Mouse (Mus musculus) cortical plate, adult 2 months (tissue): ENCODE measurements around the gene 1700088E04Rik.

Experiments
- CTCF ChIP-seq: fragments of 200-500 bp; IDR thresholded peaks from 2 replicates; pipeline ENCODE4 v1.5.1; 2011; ENCODE audit warnings: mild to moderate bottlenecking, control low read depth, low read length; ENCODE audit not compliant: insufficient read depth; ENCODE audit errors: extremely low read depth
- POLR2A ChIP-seq: fragments of 200-500 bp; IDR thresholded peaks from 2 replicates; pipeline ENCODE4 v1.6.1; 2011; ENCODE audit warnings: mild to moderate bottlenecking, low read length, control low read depth; ENCODE audit not compliant: insufficient read depth; ENCODE audit errors: extremely low read depth

DNA sequence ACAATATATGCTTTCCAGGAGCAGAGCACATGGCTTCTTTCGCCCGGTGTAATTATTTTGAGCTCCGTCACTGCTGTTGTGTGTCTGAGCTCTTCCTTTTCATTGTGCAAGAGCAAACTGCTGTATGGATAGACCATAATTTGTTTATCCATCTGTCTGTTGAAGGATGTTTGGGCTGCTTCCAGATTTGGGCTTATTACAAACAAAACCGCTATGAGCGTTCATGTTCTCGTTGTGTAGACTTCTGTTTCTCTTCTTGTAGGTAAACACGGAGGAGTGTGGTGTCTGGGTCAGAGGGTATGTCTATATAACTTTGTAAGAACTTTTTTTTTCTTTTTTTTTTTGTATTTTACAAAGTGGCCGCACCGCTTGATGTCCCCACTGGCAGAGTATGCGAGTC lies 44.2 kb upstream of the 1700088E04Rik start:
- TF ChIP-seq CTCF (no peak), POLR2A (no peak)
